Mouse (Mus musculus) E14TG2a.4 (cell line): ENCODE results near the gene Ikzf3.

Source experiments
- CTCF ChIP-seq: conservative IDR thresholded peaks from 2 replicates; pipeline ENCODE4 v1.5.1; 2014; ENCODE audit warnings: low read length
- NANOG ChIP-seq: IDR thresholded peaks from 2 replicates; pipeline ENCODE4 v1.6.1; 2014; ENCODE audit warnings: borderline replicate concordance, low read length, mixed read lengths
- POU5F1 ChIP-seq: IDR thresholded peaks from 2 replicates; pipeline ENCODE4 v1.6.1; 2014; ENCODE audit warnings: low read length, borderline replicate concordance

DNA sequence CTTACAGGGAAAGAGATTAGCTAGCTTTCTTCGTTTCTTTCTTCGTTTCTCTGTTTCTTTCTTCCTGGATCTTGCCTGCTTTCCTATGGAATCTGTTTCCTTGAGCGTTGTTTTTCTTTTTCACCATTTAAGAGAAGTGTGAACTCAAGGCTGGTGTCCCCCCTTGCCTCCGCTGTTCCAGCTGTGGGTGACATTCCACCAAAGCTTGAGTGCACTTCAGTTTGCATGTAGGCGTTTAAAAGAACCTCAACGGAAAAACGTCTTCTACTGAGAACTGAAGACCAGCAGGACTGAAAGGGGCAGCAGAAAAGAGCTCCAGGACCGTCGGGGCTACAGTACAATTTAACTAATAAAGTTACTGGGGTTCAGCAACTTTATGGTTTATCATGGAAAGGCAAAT is 52.4 kb downstream of the Ikzf3 start:
- TF ChIP-seq CTCF = no peak
- TF ChIP-seq POU5F1 = no peak
- TF ChIP-seq NANOG = no peak
